Mouse (Mus musculus) adrenal gland (tissue): Measurements from ENCODE around the gene Eef2k.

Source experiments
- intact Hi-C: fragments of 180-260 bp; cut with DNase I; formaldehyde crosslinking; loops from one replicate; pipeline ENCODE4 v1.15.1; 2025

Eef2k gene

GRCm38 (mm10) chr7:120843037-120843621 is 498 bp downstream of the Eef2k start:
- intact Hi-C loops, result loop anchor here (10.0 kb wide), 1 partner anchor 192 kb away; the partner anchor contains the start of gene Mettl9

GRCm38 (mm10) chr7:120843852-120844435 is 1.3 kb downstream of the Eef2k start:
- intact Hi-C loops, result loop anchor here (10.0 kb wide), 1 partner anchor 191 kb away; the partner anchor contains the start of gene Mettl9

DNA sequence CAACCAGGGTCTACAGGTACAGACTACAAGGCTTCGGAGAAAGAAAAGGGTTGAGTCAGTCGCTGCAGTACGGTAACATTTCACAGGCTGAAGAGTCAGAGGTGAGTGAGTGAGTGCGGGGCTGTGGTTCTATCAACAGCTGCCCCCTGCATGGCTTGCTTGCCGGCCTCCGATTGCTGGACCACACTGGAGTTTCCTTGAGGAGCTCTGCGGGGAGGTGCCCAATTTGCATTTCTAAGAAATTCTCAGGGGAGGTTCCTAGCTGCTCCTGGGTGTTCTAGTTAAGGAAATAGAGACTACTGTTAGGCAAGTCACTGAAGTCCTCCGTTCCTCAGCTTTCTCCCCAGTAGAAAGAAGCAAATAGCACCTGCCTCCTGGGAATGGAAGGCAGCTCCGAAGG is 2.1 kb downstream of the Eef2k start:
- intact Hi-C loops, result loop anchor here (10.0 kb wide), 1 partner anchor 190 kb away; the partner anchor contains the start of gene Mettl9

DNA sequence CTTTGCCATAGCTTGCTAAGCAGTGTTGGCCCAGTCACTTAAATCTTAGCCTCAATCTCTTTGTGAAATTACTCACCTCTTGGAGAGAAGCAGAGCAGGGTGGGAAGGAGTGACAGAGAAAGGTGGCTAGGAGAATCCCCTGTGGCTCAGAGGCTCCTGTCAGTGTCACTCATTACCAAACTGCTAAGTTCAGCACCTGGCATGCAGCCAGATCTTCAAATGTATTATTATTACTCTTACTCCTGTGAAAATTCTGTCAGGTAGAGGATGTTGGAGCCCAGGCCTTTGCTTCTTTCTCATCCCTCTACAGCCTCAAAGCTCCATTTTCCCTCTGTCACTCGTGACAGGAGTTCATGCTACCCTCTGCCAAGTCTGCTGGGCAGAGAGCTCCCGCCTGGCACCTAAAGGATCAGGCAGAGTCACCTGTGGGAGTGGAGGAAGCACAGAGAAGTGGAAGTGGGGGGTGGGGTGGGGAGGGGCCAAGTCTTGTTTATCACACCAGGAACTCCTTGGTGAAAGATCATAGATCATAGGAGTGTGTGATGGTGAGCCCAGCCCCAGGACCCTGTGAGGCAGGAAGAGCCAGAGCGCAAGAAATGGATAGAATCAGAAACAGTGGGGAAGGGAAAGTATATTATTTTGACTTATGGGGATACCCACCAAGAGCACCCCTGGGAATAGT is 6.3 kb downstream of the Eef2k start:
- intact Hi-C loops, result loop anchor here (10.0 kb wide), 1 partner anchor 186 kb away; the partner anchor contains the start of gene Mettl9

DNA sequence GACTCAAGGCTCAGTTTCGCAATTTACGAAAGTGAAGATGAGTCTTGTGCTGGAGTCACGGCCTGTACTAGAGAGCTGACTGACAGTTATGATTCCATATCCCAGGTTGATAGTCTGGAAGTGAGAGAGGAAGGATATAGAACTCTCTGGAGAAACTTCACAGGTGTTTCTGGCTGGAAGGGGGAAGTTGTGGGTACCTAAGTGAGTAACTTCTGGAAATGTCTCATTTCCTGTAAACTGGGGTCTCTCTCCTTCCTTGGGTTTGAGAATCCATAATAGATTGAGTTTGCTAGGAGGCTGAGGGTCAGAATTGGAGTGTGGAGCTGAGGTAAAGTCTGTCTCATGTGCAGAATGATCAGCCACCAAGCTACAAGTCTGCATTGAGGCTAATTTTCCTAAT is 7.5 kb downstream of the Eef2k start:
- intact Hi-C loops, result no loop called here

DNA sequence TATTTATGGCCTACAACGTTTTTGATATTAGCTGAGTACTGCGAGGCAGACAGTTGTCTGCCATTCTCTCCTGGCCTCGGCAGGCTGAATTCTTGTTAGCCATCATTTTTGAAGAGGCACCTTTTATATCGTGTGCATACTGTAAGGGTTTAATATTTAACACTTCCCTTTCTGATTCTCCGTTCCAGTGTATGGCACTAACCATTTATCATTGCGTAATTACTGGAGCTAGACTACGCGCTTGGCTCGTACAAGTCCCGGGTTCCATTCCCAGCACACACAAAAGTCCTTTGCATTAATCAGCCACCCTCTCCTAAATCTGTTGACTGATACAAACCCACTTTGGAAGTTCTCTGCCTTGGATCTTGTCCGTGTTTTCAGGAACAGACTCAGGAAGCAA is 17.2 kb downstream of the Eef2k start:
- intact Hi-C loops, result no loop called here

- intact Hi-C loops, result no loop called here
Measured at GRCm38 (mm10) chr7:120860799-120861487, 18.3 kb downstream of the Eef2k start.

GRCm38 (mm10) chr7:120861488-120862047 is 18.9 kb downstream of the Eef2k start:
- intact Hi-C loops, result no loop called here

GRCm38 (mm10) chr7:120862196-120862595 is 19.6 kb downstream of the Eef2k start:
- intact Hi-C loops, result no loop called here

DNA sequence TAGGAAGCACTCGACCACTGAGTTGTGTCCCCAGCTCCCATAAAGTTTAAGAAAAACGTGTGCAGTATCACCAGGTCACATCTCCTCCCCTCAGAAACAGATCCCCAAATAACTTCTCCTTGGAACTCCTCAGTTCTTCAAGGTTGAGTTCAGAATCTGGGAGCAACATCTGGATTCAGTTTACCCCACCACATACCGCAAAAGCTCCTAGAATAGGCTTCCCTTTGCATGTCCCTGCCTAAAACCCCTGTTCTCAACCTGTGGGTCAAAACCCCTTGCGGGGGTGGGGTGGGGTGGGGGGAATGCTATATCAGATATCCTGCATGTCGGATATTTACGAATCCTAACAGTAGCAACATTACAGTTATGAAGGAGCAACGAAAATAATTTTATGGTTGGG is 20.0 kb downstream of the Eef2k start:
- intact Hi-C loops, result no loop called here

DNA sequence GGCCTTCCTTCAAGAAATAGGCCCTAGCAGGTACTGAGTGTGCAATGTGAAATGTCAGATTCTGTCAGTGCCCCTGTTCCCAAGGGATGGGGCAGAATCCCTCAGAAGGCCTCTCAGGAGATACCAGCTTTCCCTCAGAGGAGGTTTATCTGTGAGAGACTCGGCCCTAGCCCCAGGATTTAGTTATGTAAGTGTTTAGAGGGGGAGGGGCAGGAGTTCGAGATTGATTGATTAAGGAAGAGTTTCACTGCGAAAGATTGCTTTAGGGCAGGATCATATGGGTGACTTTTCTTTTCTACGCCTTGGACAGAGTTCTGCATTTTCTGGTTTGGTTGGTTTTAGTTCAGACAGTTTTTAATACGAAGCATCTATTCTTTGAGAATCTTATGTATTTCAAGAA is 20.8 kb downstream of the Eef2k start:
- intact Hi-C loops, result no loop called here

- intact Hi-C loops, result no loop called here
Measured at GRCm38 (mm10) chr7:120865100-120865499, 22.5 kb downstream of the Eef2k start.

GRCm38 (mm10) chr7:120865832-120866231 is 23.2 kb downstream of the Eef2k start:
- intact Hi-C loops, result no loop called here

DNA sequence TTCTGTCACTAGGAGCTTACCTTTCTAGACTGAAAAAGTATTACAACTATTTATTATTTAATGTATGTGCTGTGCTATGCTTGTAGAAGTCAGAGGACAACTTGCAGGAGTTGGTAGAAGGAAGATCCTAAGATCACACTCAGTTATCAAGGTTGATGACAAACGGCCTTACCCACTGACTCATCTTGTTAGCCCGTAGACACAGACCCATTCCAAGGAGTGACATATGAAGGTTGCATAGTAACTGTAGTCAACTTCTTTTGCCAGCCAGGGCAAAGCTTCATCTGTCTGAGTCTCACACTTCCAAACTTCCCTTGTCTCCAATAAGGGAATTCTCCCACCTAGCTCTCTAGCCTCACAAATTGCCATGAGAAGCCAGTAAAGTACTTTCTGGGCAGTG is 24.1 kb downstream of the Eef2k start:
- intact Hi-C loops, result no loop called here

DNA sequence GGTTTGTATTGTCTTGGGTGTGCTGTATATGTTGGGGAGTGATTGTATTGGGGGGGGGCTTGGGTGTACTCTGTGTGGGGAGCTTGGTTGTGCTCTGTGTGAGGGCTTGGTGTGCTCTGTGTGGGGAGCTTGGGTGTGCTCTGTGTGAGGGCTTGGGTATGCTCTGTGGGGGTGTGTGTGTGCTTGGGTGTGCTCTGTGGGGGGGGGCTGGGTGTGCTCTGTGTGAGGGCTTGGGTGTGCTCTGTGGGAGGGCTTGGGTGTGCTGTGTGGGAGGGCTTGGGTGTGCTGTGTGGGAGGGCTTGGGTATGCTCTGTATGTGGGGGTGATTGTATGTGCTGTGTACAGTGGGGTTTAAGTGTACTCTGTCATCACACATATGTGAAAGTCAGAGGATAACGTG is 25.1 kb downstream of the Eef2k start:
- intact Hi-C loops, result no loop called here

DNA sequence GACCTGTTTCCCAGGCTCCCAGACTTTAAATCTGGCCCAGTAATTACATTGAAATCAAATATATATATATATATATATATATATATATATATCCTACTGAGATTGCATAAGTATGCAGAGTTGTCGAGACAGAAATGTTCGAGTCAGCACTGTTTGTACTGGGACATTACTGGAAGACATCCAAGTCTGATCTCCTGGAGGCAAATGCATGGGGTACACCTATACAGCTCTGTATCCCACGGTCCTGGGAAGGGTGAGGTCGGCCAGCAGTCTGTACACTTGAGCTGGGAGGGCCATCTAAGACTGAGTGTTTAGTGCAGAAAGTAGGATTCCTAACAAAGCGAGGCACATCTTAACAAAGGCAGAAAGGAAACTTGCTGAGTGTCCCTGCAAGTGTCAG is 27.3 kb downstream of the Eef2k start:
- intact Hi-C loops, result no loop called here

DNA sequence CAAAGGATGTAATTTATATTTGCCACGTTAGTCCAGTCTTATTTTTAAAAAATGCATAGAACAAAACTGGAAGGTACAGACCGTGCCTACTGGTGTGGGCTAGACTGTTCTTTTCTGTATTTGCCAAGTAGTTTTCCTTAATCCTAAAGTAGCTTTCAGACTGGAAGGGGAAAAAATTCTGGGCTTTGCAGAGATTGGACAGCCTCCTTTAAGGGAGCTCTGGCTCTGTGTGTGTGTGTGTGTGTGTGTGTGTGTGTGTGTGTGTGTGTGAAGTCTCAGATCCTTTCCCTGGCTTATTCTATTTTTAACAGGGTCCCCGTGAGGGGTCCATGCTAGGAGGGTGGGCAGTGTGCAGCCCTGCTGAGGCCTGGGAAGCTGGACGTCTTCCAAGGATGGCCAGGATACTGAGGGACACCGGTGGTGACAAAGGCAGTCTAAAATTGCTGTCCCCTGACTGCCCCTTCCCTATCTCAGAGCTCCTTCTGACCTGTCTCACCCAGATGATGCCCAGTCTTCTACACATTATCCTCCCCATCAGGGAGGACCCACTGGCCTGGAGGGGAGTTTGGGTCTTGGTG is 27.9 kb downstream of the Eef2k start:
- intact Hi-C loops, result no loop called here

GRCm38 (mm10) chr7:120873083-120873482 is 30.5 kb downstream of the Eef2k start:
- intact Hi-C loops, result no loop called here

GRCm38 (mm10) chr7:120874021-120874420 is 31.4 kb downstream of the Eef2k start:
- intact Hi-C loops, result no loop called here

DNA sequence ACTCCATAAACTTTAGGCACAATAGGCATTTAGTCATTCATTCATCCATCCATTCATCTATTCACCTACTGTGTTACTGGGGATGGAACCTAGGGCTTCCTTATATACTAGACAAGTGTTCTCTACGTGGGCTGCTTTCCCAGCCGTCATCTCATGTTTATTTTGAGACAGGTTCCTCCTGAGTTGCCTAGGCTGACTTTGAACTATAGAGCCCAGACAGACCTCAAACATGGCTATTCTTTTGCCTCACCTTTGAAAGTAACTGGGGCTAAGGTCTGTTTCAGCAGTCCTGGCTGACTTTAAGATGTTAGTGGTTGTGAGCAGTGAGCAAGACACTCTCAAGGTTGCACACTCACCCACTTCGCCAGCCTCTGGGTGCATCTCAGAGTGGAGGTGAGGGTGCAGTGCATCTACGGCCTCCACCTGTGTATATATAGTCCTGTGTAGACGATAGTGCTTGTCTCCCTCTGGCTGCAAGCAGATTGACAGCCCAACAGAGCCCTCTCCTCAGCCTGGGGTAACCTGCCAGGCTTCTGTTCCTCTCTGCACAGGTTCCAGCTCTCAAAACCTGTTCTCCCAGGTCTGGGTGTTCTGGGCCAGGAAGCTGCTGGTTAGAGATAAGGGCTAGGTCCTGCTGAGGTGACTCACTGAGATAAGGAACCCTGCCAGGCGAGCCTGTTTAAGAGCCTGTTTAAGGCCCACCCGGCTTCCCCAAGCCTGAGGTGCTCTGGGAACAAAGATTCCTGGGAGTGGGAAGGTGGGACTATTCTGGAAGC is 32.3 kb downstream of the Eef2k start:
- intact Hi-C loops, result no loop called here
